Mouse (Mus musculus) heart, adult 2 months (tissue): ENCODE data around the gene Rasgef1b. TPM values are rescaled to one million over a fixed set of nuclear protein-coding genes. Genes with fewer than 3 reads are reported as not detected.

Source experiments
- DNase-seq, 2 experiments: peaks; one replicate each; pipeline ENCODE4 v3.0.0; 2021
- H3K27ac ChIP-seq: fragments of 200-600 bp; 2 replicates; pipeline ENCODE4 v1.8.1; 2022
- H3K27me3 ChIP-seq: fragments of 200-500 bp; 2 replicates; pipeline ENCODE4 v1.6.1; 2012; ENCODE audit warnings: mild to moderate bottlenecking, low read length, inconsistent platforms, mixed read lengths; ENCODE audit not compliant: control insufficient read depth, insufficient read depth
- H3K36me3 ChIP-seq: fragments of 200-500 bp; 2 replicates; pipeline ENCODE4 v1.6.1; 2012; ENCODE audit warnings: low read length, inconsistent platforms; ENCODE audit not compliant: control insufficient read depth, insufficient read depth
- H3K4me1 ChIP-seq: fragments of 200-500 bp; 2 replicates; pipeline ENCODE4 v1.6.1; 2011; ENCODE audit warnings: low read length; ENCODE audit not compliant: control insufficient read depth, insufficient read depth
- H3K4me3 ChIP-seq: fragments of 200-600 bp; 2 replicates; pipeline ENCODE4 v1.8.1; 2022
- H3K79me2 ChIP-seq: fragments of 200-500 bp; replicated peaks from 2 replicates; pipeline ENCODE4 v1.6.1; 2012; ENCODE audit warnings: mild to moderate bottlenecking, inconsistent platforms, low read length, moderate library complexity, mixed read lengths; ENCODE audit not compliant: control insufficient read depth, insufficient read depth
- H3K9ac ChIP-seq: fragments of 200-500 bp; 2 replicates; pipeline ENCODE4 v1.6.1; 2012; ENCODE audit warnings: low read depth, mild to moderate bottlenecking, control low read depth, inconsistent platforms, low read length, mixed read lengths
- CTCF ChIP-seq: fragments of 200-600 bp; IDR thresholded peaks from 2 replicates; pipeline ENCODE4 v1.8.1; 2022; ENCODE audit warnings: antibody characterized with exemption, mild to moderate bottlenecking, moderate library complexity
- EP300 ChIP-seq: fragments of 200-500 bp; IDR thresholded peaks from 2 replicates; pipeline ENCODE4 v1.6.1; 2011; ENCODE audit warnings: low read depth, low read length, control low read depth; ENCODE audit not compliant: insufficient read depth
- POLR2A ChIP-seq: fragments of 200-500 bp; IDR thresholded peaks from 2 replicates; pipeline ENCODE4 v1.6.1; 2011; ENCODE audit warnings: mild to moderate bottlenecking, low read depth, low read length, control low read depth; ENCODE audit not compliant: insufficient read depth
- WGBS: fragments of 180-500 bp; shearing (Covaris S2); methylation state at CpG from one replicate; pipeline ENCODE4 v1.1.7; 2018; 5-methylcytosine and 5-hydroxymethylcytosine counted together
- intact Hi-C: fragments of 180-260 bp; cut with DNase I; formaldehyde crosslinking; loops from one replicate; pipeline ENCODE4 v1.15.1; 2025
- polyA plus RNA-seq: library from polyadenylated mRNA; depleted of rRNA; stranded (reverse); fragments of >200 nt; gene quantifications from 2 replicates; pipeline ENCODE4 v1.2.3, GENCODE M21; 2012
- total RNA-seq, 2 experiments: library from RNA; stranded (reverse); gene quantifications; 2 replicates each; pipeline ENCODE4 v1.2.3; 2021

Rasgef1b gene
- total and polyA plus RNA-seq, 3 experiments = 4.3 to 17.7 (median 9.3) TPM

- no peak overlapping the region for H3K4me3 ChIP-seq
- H3K36me3 ChIP-seq = no peaks in the 10 kb centered on the region
- no peak for DNase-seq
- no peak overlapping the region for H3K27ac ChIP-seq
- H3K79me2 ChIP-seq = no peaks in the 10 kb centered on the region
- H3K9ac ChIP-seq = no peak overlapping the region
- no peak for TF ChIP-seq EP300
- no peak for TF ChIP-seq POLR2A
- TF ChIP-seq CTCF = no peak
- no peaks in the 10 kb centered on the region for H3K27me3 ChIP-seq
- H3K4me1 ChIP-seq = no peaks in the 10 kb centered on the region
- 71% methylated on average over 12 of the region's 12 CpGs for WGBS
- intact Hi-C loops = no loop called here
Observed at GRCm38 (mm10) chr5:99274119-99274563, 454.7 kb downstream of the Rasgef1b start.

GRCm38 (mm10) chr5:99271531-99271930 lies 457.3 kb downstream of the Rasgef1b start:
- DNase-seq = no peak
- H3K4me3 ChIP-seq = no peak overlapping the region
- H3K79me2 ChIP-seq = no peaks in the 10 kb centered on the region
- H3K36me3 ChIP-seq = no peaks in the 10 kb centered on the region
- WGBS = 20% methylated on average over 1 of the region's 1 CpGs
- intact Hi-C loops = no loop called here
- no peaks in the 10 kb centered on the region for H3K27me3 ChIP-seq
- no peak overlapping the region for H3K9ac ChIP-seq
- H3K4me1 ChIP-seq = no peaks in the 10 kb centered on the region
- H3K27ac ChIP-seq = no peak overlapping the region
- TF ChIP-seq EP300 (no peak), POLR2A (no peak), CTCF (no peak)

- H3K27ac ChIP-seq = no peak overlapping the region
- 74% methylated on average over 2 of the region's 2 CpGs for WGBS
Observed at GRCm38 (mm10) chr5:99269131-99269530, 459.7 kb downstream of the Rasgef1b start.

GRCm38 (mm10) chr5:99267338-99267737 lies 461.5 kb downstream of the Rasgef1b start:
- TF ChIP-seq CTCF (no peak), POLR2A (no peak), EP300 (no peak)
- Histone ChIP-seq H3K4me1 (no peaks in the 10 kb centered on the region), H3K27me3 (no peaks in the 10 kb centered on the region), H3K79me2 (no peaks in the 10 kb centered on the region), H3K4me3 (no peak overlapping the region), H3K36me3 (no peaks in the 10 kb centered on the region), H3K9ac (no peak overlapping the region), H3K27ac (no peak overlapping the region)
- 72% methylated on average over 5 of the region's 5 CpGs for WGBS
- intact Hi-C loops = no loop called here
- DNase-seq = no peak

More at GRCm38 (mm10) chr5:99269131-99269530, 459.7 kb downstream of the Rasgef1b start:
- intact Hi-C loops = no loop called here
- DNase-seq = no peak
- Histone ChIP-seq H3K27me3 (no peaks in the 10 kb centered on the region), H3K4me3 (no peak overlapping the region), H3K9ac (no peak overlapping the region), H3K36me3 (no peaks in the 10 kb centered on the region), H3K4me1 (no peaks in the 10 kb centered on the region), H3K79me2 (no peaks in the 10 kb centered on the region)
- no peak for TF ChIP-seq POLR2A
- TF ChIP-seq EP300 = no peak
- no peak for TF ChIP-seq CTCF

GRCm38 (mm10) chr5:99266301-99266700 lies 462.6 kb downstream of the Rasgef1b start:
- intact Hi-C loops = no loop called here
- WGBS = 92% methylated on average over 8 of the region's 8 CpGs
- Histone ChIP-seq H3K27ac (no peak overlapping the region), H3K9ac (no peak overlapping the region), H3K36me3 (no peaks in the 10 kb centered on the region), H3K4me1 (no peaks in the 10 kb centered on the region), H3K4me3 (no peak overlapping the region), H3K79me2 (no peaks in the 10 kb centered on the region), H3K27me3 (no peaks in the 10 kb centered on the region)
- TF ChIP-seq CTCF (no peak), POLR2A (no peak), EP300 (no peak)
- no peak for DNase-seq

- no peaks in the 10 kb centered on the region for H3K27me3 ChIP-seq
- no peak overlapping the region for H3K27ac ChIP-seq
- H3K36me3 ChIP-seq = no peaks in the 10 kb centered on the region
- DNase-seq = no peak
- H3K4me1 ChIP-seq = no peaks in the 10 kb centered on the region
- intact Hi-C loops = no loop called here
- H3K9ac ChIP-seq = no peak overlapping the region
- WGBS = 73% methylated on average over 6 of the region's 6 CpGs
- H3K4me3 ChIP-seq = no peak overlapping the region
- TF ChIP-seq CTCF = no peak
- no peak for TF ChIP-seq EP300
- TF ChIP-seq POLR2A = no peak
- no peaks in the 10 kb centered on the region for H3K79me2 ChIP-seq
Observed at GRCm38 (mm10) chr5:99262197-99262920, 466.5 kb downstream of the Rasgef1b start.
